Mouse (Mus musculus) myocyte (in vitro differentiated cells): ENCODE data around the gene Igf2r. TPM values are rescaled to one million over a fixed set of nuclear protein-coding genes. Genes with fewer than 3 reads are reported as not detected.

Source experiments
- H3K27me3 ChIP-seq: one replicate; pipeline ENCODE4 v1.6.1; 2011; ENCODE audit not compliant: control insufficient read depth, insufficient read depth, insufficient read length
- H3K36me3 ChIP-seq: one replicate; pipeline ENCODE4 v1.6.1; 2011; ENCODE audit not compliant: control insufficient read depth, insufficient read depth
- H3K4me2 ChIP-seq: one replicate; pipeline ENCODE4 v1.6.1; 2011; ENCODE audit warnings: low read depth, control low read depth
- H3K4me3 ChIP-seq: one replicate; pipeline ENCODE4 v1.5.1; 2011; ENCODE audit warnings: mild to moderate bottlenecking, control low read depth, moderate library complexity
- H3K79me2 ChIP-seq: one replicate; pipeline ENCODE4 v1.6.1; 2011; ENCODE audit not compliant: control insufficient read depth, insufficient read depth
- H3ac ChIP-seq: one replicate; pipeline ENCODE4 v1.6.1; 2011; ENCODE audit not compliant: control insufficient read depth, insufficient read length
- CEBPB ChIP-seq: IDR thresholded peaks from 2 replicates; pipeline ENCODE4 v1.6.1; 2011; ENCODE audit warnings: mild to moderate bottlenecking, moderate library complexity; ENCODE audit not compliant: poor library complexity, insufficient read depth, severe bottlenecking
- E2F4 ChIP-seq: IDR thresholded peaks from one replicate; pipeline ENCODE4 v1.6.1; 2011; ENCODE audit warnings: mild to moderate bottlenecking, control low read depth, moderate library complexity; ENCODE audit not compliant: insufficient read depth
- MAX ChIP-seq: IDR thresholded peaks from one replicate; pipeline ENCODE4 v1.6.1; 2011; ENCODE audit warnings: low read depth, mild to moderate bottlenecking, control low read depth
- MYOD1 ChIP-seq, 3 experiments: IDR thresholded peaks; one replicate each; pipeline ENCODE4 v1.6.1; 2011; ENCODE audit warnings: control low read depth in 2 of 3, low read depth in 2 of 3, mild to moderate bottlenecking in 2 of 3, moderate library complexity in 1 of 3; ENCODE audit not compliant: insufficient read length in 2 of 3, control insufficient read depth in 1 of 3
- MYOG ChIP-seq, 3 experiments: IDR thresholded peaks; one replicate each; pipeline ENCODE4 v1.6.1; 2011; ENCODE audit warnings: control low read depth in 2 of 3, low read depth in 2 of 3, mild to moderate bottlenecking in 2 of 3; ENCODE audit not compliant: insufficient read length in 2 of 3, control insufficient read depth in 1 of 3, insufficient read depth in 1 of 3
- POLR2A ChIP-seq: IDR thresholded peaks from one replicate; pipeline ENCODE4 v1.6.1; 2011; ENCODE audit warnings: low read depth, mild to moderate bottlenecking, control low read depth, moderate library complexity; ENCODE audit not compliant: insufficient read length
- POLR2AphosphoS2 ChIP-seq: IDR thresholded peaks from one replicate; pipeline ENCODE4 v1.6.1; 2011; ENCODE audit warnings: low read depth, control low read depth; ENCODE audit not compliant: insufficient read length
- REST ChIP-seq: IDR thresholded peaks from one replicate; pipeline ENCODE4 v1.6.1; 2011; ENCODE audit warnings: mild to moderate bottlenecking, control low read depth, moderate library complexity; ENCODE audit not compliant: insufficient read depth, insufficient read length
- SRF ChIP-seq: IDR thresholded peaks from one replicate; pipeline ENCODE4 v1.6.1; 2011; ENCODE audit warnings: low read depth; ENCODE audit not compliant: control insufficient read depth, insufficient read length
- TCF12 ChIP-seq: IDR thresholded peaks from one replicate; pipeline ENCODE4 v1.6.1; 2011; ENCODE audit warnings: mild to moderate bottlenecking, control low read depth; ENCODE audit not compliant: poor library complexity, insufficient read depth, severe bottlenecking
- TCF3 ChIP-seq: IDR thresholded peaks from one replicate; pipeline ENCODE4 v1.6.1; 2011; ENCODE audit warnings: low read depth, control low read depth; ENCODE audit not compliant: insufficient read length
- USF1 ChIP-seq: IDR thresholded peaks from one replicate; pipeline ENCODE4 v1.6.1; 2011; ENCODE audit warnings: low read depth, mild to moderate bottlenecking, control low read depth, moderate library complexity
- polyA plus RNA-seq: library from polyadenylated mRNA; unstranded; fragments of >200 nt; fragmentation: generic; extraction: Trizol; gene quantifications from one replicate; pipeline ENCODE4 v1.2.1, GENCODE M21; 2012; ENCODE audit warnings: missing spikeins

Igf2r gene
- polyA plus RNA-seq, 1 experiment: 21.6 TPM

DNA sequence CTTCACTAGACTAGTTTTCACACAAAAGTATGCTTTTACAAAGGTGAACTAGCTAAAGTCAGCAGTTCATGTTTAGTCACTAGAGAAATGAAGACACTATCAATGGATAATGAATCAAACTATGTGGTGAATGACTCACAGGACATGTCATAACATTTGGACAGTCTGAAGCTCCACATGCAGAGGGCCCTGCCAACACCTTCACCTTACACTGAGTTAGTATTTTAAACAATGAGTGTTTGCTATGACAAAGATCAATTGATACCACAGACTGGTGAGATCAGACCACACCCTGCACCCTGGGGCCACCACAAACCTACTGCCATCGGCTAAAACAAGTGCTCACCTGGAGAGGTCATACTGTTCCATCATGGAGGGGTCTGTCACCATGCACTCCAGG lies 54.4 kb downstream of the Igf2r start:
- H3K4me3 ChIP-seq: no peak overlapping the region
- H3K4me2 ChIP-seq: no peak overlapping the region
- peaks cover 4% of the 10 kb centered on the region for H3K36me3 ChIP-seq
- TF ChIP-seq MYOD1 (IDR thresholded peaks at IDR 0.05; ENCODE audit: control insufficient read depth in 1 of 3, insufficient read length in 2 of 3, low read depth in 2 of 3) (no peak), POLR2AphosphoS2 (no peak), MYOG (IDR thresholded peaks at IDR 0.05; ENCODE audit: control insufficient read depth in 1 of 3, insufficient read depth in 1 of 3, insufficient read length in 2 of 3, low read depth in 2 of 3) (no peak), MAX (no peak), TCF3 (no peak), CEBPB (no peak), POLR2A (no peak), USF1 (no peak), SRF (no peak), REST (no peak), TCF12 (no peak), E2F4 (no peak)
- H3ac ChIP-seq: no peak overlapping the region
- no peaks in the 10 kb centered on the region for H3K27me3 ChIP-seq
- no peaks in the 10 kb centered on the region for H3K79me2 ChIP-seq

DNA sequence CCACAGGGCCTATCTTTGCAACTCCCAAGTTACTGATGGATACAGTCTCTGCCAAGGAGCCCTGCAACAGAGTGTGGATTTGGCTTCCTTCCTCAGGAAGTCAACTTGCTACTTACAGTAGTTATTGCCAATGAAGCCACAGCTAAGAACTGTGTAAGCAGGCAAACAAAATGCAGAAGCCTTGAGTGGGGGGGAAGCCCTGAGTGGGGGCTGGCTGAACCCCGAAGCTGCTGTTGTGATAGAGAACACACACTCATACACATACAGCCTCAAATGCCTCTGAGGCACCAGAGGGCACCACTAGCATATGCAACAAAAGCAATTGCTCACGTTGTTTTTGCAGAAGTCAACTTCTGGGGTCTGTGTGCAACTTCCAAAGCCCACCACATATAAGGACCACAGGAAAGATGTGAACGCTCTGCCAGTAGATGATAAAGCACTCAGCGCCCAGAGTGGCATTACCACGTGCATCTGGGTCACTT lies 55.3 kb downstream of the Igf2r start:
- TF ChIP-seq POLR2A (no peak), SRF (no peak), TCF3 (no peak), REST (no peak), USF1 (no peak), POLR2AphosphoS2 (no peak), MYOG (IDR thresholded peaks at IDR 0.05; ENCODE audit: control insufficient read depth in 1 of 3, insufficient read depth in 1 of 3, insufficient read length in 2 of 3, low read depth in 2 of 3) (no peak), E2F4 (no peak), MAX (no peak), CEBPB (no peak), MYOD1 (IDR thresholded peaks at IDR 0.05; ENCODE audit: control insufficient read depth in 1 of 3, insufficient read length in 2 of 3, low read depth in 2 of 3) (no peak), TCF12 (no peak)
- Histone ChIP-seq H3ac (no peak overlapping the region), H3K79me2 (no peaks in the 10 kb centered on the region), H3K27me3 (no peaks in the 10 kb centered on the region), H3K4me2 (no peak overlapping the region), H3K4me3 (no peak overlapping the region), H3K36me3 (peaks cover 4% of the 10 kb centered on the region)

DNA sequence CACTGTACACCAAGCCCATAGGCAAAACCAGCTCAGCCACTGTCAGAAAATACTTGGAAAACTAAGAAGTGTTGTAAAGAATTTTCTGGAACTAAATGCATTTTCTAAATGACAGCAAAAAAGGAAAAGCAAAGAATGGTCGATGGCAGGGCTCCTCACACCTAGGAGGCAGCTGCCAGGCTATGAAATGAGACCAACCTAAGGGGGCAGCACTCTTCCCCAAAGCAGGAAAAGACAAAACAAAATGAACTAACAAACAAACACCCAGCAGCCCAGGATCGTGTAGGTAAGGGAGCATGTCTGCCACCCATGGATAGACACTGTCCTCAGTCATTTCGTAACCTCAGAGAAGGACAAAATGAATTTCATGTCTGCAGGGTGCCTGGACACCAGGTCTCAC lies 56.5 kb downstream of the Igf2r start:
- no peaks in the 10 kb centered on the region for H3K36me3 ChIP-seq
- H3ac ChIP-seq: no peak overlapping the region
- H3K79me2 ChIP-seq: no peaks in the 10 kb centered on the region
- H3K4me2 ChIP-seq: no peak overlapping the region
- H3K4me3 ChIP-seq: no peak overlapping the region
- H3K27me3 ChIP-seq: no peaks in the 10 kb centered on the region
- no peak for TF ChIP-seq CEBPB
- TF ChIP-seq MYOG (IDR thresholded peaks at IDR 0.05; ENCODE audit: control insufficient read depth in 1 of 3, insufficient read depth in 1 of 3, insufficient read length in 2 of 3, low read depth in 2 of 3): no peak
- no peak for TF ChIP-seq MYOD1 (IDR thresholded peaks at IDR 0.05; ENCODE audit: control insufficient read depth in 1 of 3, insufficient read length in 2 of 3, low read depth in 2 of 3)
- TF ChIP-seq USF1: no peak
- TF ChIP-seq POLR2A: no peak
- no peak for TF ChIP-seq SRF
- TF ChIP-seq TCF3: no peak
- no peak for TF ChIP-seq MAX
- TF ChIP-seq POLR2AphosphoS2: no peak
- TF ChIP-seq E2F4: no peak
- no peak for TF ChIP-seq TCF12
- TF ChIP-seq REST: no peak

DNA sequence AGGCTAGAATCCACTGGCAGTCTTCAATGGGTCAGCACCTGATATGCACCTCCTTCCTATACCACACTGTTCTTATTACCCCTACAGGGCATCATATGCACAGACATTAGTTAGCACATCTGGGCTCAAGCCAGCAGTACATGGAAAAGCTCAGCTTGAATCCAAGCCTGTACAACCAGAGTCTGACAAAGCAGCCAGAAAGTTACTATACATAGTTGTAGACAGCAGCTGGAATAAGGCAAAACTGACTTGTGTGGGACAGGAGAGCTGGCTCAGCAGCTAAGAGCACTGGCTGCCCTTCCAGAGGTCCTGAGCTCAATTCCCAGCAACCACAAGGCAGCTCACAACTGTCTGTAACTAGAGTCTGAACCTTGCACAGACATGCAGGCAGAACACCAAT lies 57.3 kb downstream of the Igf2r start:
- Histone ChIP-seq H3K4me3 (no peak overlapping the region), H3K79me2 (no peaks in the 10 kb centered on the region), H3K4me2 (no peak overlapping the region), H3K27me3 (no peaks in the 10 kb centered on the region), H3ac (no peak overlapping the region), H3K36me3 (no peaks in the 10 kb centered on the region)
- TF ChIP-seq POLR2A: no peak
- TF ChIP-seq CEBPB: no peak
- TF ChIP-seq SRF: no peak
- no peak for TF ChIP-seq USF1
- no peak for TF ChIP-seq MYOD1 (IDR thresholded peaks at IDR 0.05; ENCODE audit: control insufficient read depth in 1 of 3, insufficient read length in 2 of 3, low read depth in 2 of 3)

DNA sequence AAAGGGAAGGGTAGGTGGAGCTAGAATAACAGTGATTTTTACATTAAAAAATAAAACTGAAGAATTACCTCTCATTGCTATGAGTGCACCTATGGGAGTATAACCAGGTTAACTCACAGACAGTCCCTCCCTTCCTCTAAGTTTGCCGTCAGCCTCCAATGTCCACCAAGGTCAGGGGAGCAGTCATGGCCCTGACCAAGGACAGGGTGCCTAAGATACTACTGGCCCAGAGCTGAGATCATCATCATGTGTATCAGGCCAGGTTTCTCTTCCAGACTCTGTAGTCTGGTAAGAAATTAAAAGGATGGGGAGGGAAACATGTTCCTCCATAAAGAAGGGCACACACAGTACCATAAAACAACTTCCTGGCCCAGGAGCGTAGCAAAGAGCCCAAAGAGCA lies 58.5 kb downstream of the Igf2r start:
- H3ac ChIP-seq: no peak overlapping the region
- no peak overlapping the region for H3K4me3 ChIP-seq
- H3K4me2 ChIP-seq: no peak overlapping the region
- TF ChIP-seq TCF12: no peak
- TF ChIP-seq MAX: no peak
- no peak for TF ChIP-seq POLR2A
- TF ChIP-seq MYOG (IDR thresholded peaks at IDR 0.05; ENCODE audit: control insufficient read depth in 1 of 3, insufficient read depth in 1 of 3, insufficient read length in 2 of 3, low read depth in 2 of 3): no peak
- no peaks in the 10 kb centered on the region for H3K36me3 ChIP-seq
- H3K27me3 ChIP-seq: no peaks in the 10 kb centered on the region
- no peaks in the 10 kb centered on the region for H3K79me2 ChIP-seq
